Mouse (Mus musculus) embryonic facial prominence, embryonic 10.5 days (tissue): ENCODE results near the gene Cdkn2d. TPM values are rescaled to one million over a fixed set of nuclear protein-coding genes. Genes with fewer than 3 reads are reported as not detected.
A peak's percentile ranks its signal among the peaks of the same experiment; 100 is the strongest.
"Not testable (repeated sequence)": the region's sequence is repeated elsewhere in the genome, so short reads cannot be mapped to it uniquely, and the experiment has no call there.

ENCODE experiments used
- DNase-seq: peaks from one replicate; pipeline ENCODE4 v3.0.0-alpha.2; 2017; ENCODE audit warnings: low spot score
- H3K27ac ChIP-seq: fragments of 300-500 bp; sonication (generic); replicated peaks from 2 replicates; pipeline ENCODE4 v1.5.1; 2016; ENCODE audit warnings: mild to moderate bottlenecking
- H3K27me3 ChIP-seq: fragments of 300-500 bp; sonication (generic); replicated peaks from 2 replicates; pipeline ENCODE4 v1.6.1; 2016; ENCODE audit warnings: low read depth, mild to moderate bottlenecking; ENCODE audit not compliant: poor library complexity, severe bottlenecking
- H3K36me3 ChIP-seq: fragments of 300-500 bp; sonication (generic); replicated peaks from 2 replicates; pipeline ENCODE4 v1.6.1; 2016; ENCODE audit warnings: mild to moderate bottlenecking, moderate library complexity
- H3K4me1 ChIP-seq: fragments of 300-500 bp; sonication (generic); 2 replicates; pipeline ENCODE4 v1.6.1; 2016
- H3K4me3 ChIP-seq: fragments of 300-500 bp; sonication (generic); 2 replicates; pipeline ENCODE4 v1.5.1; 2016; ENCODE audit warnings: mild to moderate bottlenecking, moderate library complexity
- H3K9me3 ChIP-seq: fragments of 300-500 bp; sonication (generic); 2 replicates; pipeline ENCODE4 v1.6.1; 2016; ENCODE audit warnings: mild to moderate bottlenecking
- WGBS: fragments of 180-500 bp; shearing (Covaris S2); methylation state at CpG from one replicate; pipeline ENCODE4 v1.1.7; 2016; 5-methylcytosine and 5-hydroxymethylcytosine counted together
- polyA plus RNA-seq: library from polyadenylated mRNA; unstranded; fragments of >200 nt; fragmentation: Nextera tagmentation; extraction: Ambion mirVana; gene quantifications from 2 replicates; pipeline ENCODE4 v1.2.1, GENCODE M21; 2016

Cdkn2d gene
- polyA plus RNA-seq, 1 experiment from 2014 or later: 45.1 TPM

- H3K27me3 ChIP-seq: peaks cover 25% of the 10 kb centered on the region
- H3K9me3 ChIP-seq: no peaks in the 10 kb centered on the region
- H3K4me1 ChIP-seq: peaks cover 8% of the 10 kb centered on the region; the same call in 1 of the 2 replicates
- no peaks in the 10 kb centered on the region for H3K36me3 ChIP-seq
- no peak overlapping the region for H3K4me3 ChIP-seq
- 9% methylated on average over 11 of the region's 11 CpGs for WGBS
- DNase-seq: peak; percentile 91
- H3K27ac ChIP-seq: no peak overlapping the region
These were observed 22.2 kb upstream of the Cdkn2d start for GRCm38 (mm10) chr9:21313394-21313793.

- DNase-seq: peak; percentile 63
- no peak within 1 kb of the TSS for H3K27ac ChIP-seq
- no peaks in the 10 kb centered on the region for H3K9me3 ChIP-seq
- 8% methylated on average over 35 of the region's 35 CpGs for WGBS
- H3K4me1 ChIP-seq: peaks cover 8% of the 10 kb centered on the region; the same call in 1 of the 2 replicates
- no peaks in the 10 kb centered on the region for H3K36me3 ChIP-seq
- peak within 1 kb of the TSS; percentile 53 for H3K4me3 ChIP-seq
- peaks cover 25% of the 10 kb centered on the region for H3K27me3 ChIP-seq
These were observed 20.9 kb upstream of the Cdkn2d start, which contains the start of gene Ap1m2 for GRCm38 (mm10) chr9:21312134-21312533. Ap1m2 (minus strand) TSS chr9:21312337.

- H3K27me3 ChIP-seq: peaks cover 25% of the 10 kb centered on the region
- WGBS: 22% methylated on average over 7 of the region's 7 CpGs
- no peaks in the 10 kb centered on the region for H3K9me3 ChIP-seq
- H3K4me1 ChIP-seq: peaks cover 8% of the 10 kb centered on the region; the same call in 1 of the 2 replicates
- peak overlapping the region; percentile 53 for H3K4me3 ChIP-seq
- no peaks in the 10 kb centered on the region for H3K36me3 ChIP-seq
- H3K27ac ChIP-seq: no peak overlapping the region
- DNase-seq: no peak
These were observed 20.5 kb upstream of the Cdkn2d start for GRCm38 (mm10) chr9:21311695-21312094.

GRCm38 (mm10) chr9:21309150-21309741 lies 18.0 kb upstream of the Cdkn2d start:
- Histone ChIP-seq H3K36me3 (no peaks in the 10 kb centered on the region), H3K27me3 (peaks cover 25% of the 10 kb centered on the region), H3K4me3 (no peak overlapping the region), H3K9me3 (no peaks in the 10 kb centered on the region), H3K27ac (no peak overlapping the region), H3K4me1 (peaks cover 5% of the 10 kb centered on the region; the same call in 1 of the 2 replicates)
- WGBS: 77% methylated on average over 15 of the region's 15 CpGs
- no peak for DNase-seq

- Histone ChIP-seq H3K36me3 (no peaks in the 10 kb centered on the region), H3K9me3 (0 out of 2 replicates have a peak, but pooled peaks cover under 1% of the 10 kb centered on the region), H3K27ac (no peak overlapping the region), H3K4me1 (no peaks in the 10 kb centered on the region; the same call in 1 of the 2 replicates), H3K4me3 (no peak overlapping the region), H3K27me3 (no peaks in the 10 kb centered on the region)
- no peak for DNase-seq
- 87% methylated on average over 7 of the region's 7 CpGs for WGBS
These were observed 13.9 kb upstream of the Cdkn2d start for GRCm38 (mm10) chr9:21305065-21305464.

- H3K9me3 ChIP-seq: 0 out of 2 replicates have a peak, but pooled peaks cover 6% of the 10 kb centered on the region
These were observed 7.8 kb upstream of the Cdkn2d start for GRCm38 (mm10) chr9:21299014-21299413.

GRCm38 (mm10) chr9:21292271-21292670 lies 1.1 kb upstream of the Cdkn2d start:
- no peaks in the 10 kb centered on the region for H3K27me3 ChIP-seq
- no peaks in the 10 kb centered on the region for H3K9me3 ChIP-seq
- H3K4me3 ChIP-seq: no peak overlapping the region
- H3K36me3 ChIP-seq: 0 out of 2 replicates have a peak, but pooled peaks cover 6% of the 10 kb centered on the region
- peaks cover 27% of the 10 kb centered on the region for H3K4me1 ChIP-seq
- WGBS: 91% methylated on average over 3 of the region's 3 CpGs
- no peak overlapping the region for H3K27ac ChIP-seq
- DNase-seq: no peak

More at GRCm38 (mm10) chr9:21299014-21299413, 7.8 kb upstream of the Cdkn2d start:
- Histone ChIP-seq H3K36me3 (0 out of 2 replicates have a peak, but pooled peaks cover 3% of the 10 kb centered on the region), H3K4me3 (no peak overlapping the region), H3K4me1 (no peaks in the 10 kb centered on the region), H3K27me3 (no peaks in the 10 kb centered on the region), H3K27ac (no peak overlapping the region)
- 84% methylated on average over 10 of the region's 10 CpGs for WGBS
- no peak for DNase-seq

GRCm38 (mm10) chr9:21291868-21292267 lies 661 bp upstream of the Cdkn2d start:
- H3K4me3 ChIP-seq: peak overlapping the region; percentile 93
- H3K27me3 ChIP-seq, H3K36me3 ChIP-seq, H3K9me3 ChIP-seq: not testable (repeated sequence)
- 21% methylated on average over 7 of the region's 7 CpGs for WGBS
- DNase-seq: peak; percentile 32
- peaks cover 31% of the 10 kb centered on the region for H3K4me1 ChIP-seq
- peak overlapping the region; percentile 89 for H3K27ac ChIP-seq

- Histone ChIP-seq H3K27me3 (no peaks in the 10 kb centered on the region), H3K9me3 (no peaks in the 10 kb centered on the region), H3K27ac (peak overlapping the region; percentile 89), H3K4me1 (peaks cover 37% of the 10 kb centered on the region), H3K36me3 (peaks cover 8% of the 10 kb centered on the region), H3K4me3 (peak overlapping the region; percentile 93)
- DNase-seq: no peak
- WGBS: under 1% methylated on average over 20 of the region's 20 CpGs
These were observed 618 bp downstream of the Cdkn2d start for GRCm38 (mm10) chr9:21290589-21290988.

- 90% methylated on average over 2 of the region's 2 CpGs for WGBS
- Histone ChIP-seq H3K9me3 (no peaks in the 10 kb centered on the region), H3K36me3 (peaks cover 21% of the 10 kb centered on the region), H3K4me3 (peak overlapping the region; percentile 93), H3K27me3 (no peaks in the 10 kb centered on the region), H3K4me1 (peaks cover 37% of the 10 kb centered on the region), H3K27ac (no peak overlapping the region)
- DNase-seq: no peak
These were observed 1.9 kb downstream of the Cdkn2d start for GRCm38 (mm10) chr9:21289337-21289671.

- 82% methylated on average over 13 of the region's 13 CpGs for WGBS
- H3K27ac ChIP-seq: peak overlapping the region; percentile 89
These were observed 2.5 kb downstream of the Cdkn2d start for GRCm38 (mm10) chr9:21288404-21289336.

GRCm38 (mm10) chr9:21287571-21288402 lies 3.4 kb downstream of the Cdkn2d start, which contains the start of gene Kri1:
Kri1 (minus strand) TSS chr9:21287969.
- peaks cover 34% of the 10 kb centered on the region for H3K36me3 ChIP-seq
- no peaks in the 10 kb centered on the region for H3K9me3 ChIP-seq
- no peaks in the 10 kb centered on the region for H3K27me3 ChIP-seq
- WGBS: 1% methylated on average over 59 of the region's 59 CpGs
- peaks cover 37% of the 10 kb centered on the region for H3K4me1 ChIP-seq
- DNase-seq: peak; percentile 97
- peak within 1 kb of the TSS; percentile 93 for H3K4me3 ChIP-seq
- peak within 1 kb of the TSS; percentile 89 for H3K27ac ChIP-seq

More at GRCm38 (mm10) chr9:21288404-21289336, 2.5 kb downstream of the Cdkn2d start:
- peak overlapping the region; percentile 93 for H3K4me3 ChIP-seq
- peaks cover 37% of the 10 kb centered on the region for H3K4me1 ChIP-seq
- H3K27me3 ChIP-seq: no peaks in the 10 kb centered on the region
- no peak for DNase-seq
- peaks cover 28% of the 10 kb centered on the region for H3K36me3 ChIP-seq
- no peaks in the 10 kb centered on the region for H3K9me3 ChIP-seq
